Mouse (Mus musculus): ENCODE results near the gene Lce3a. TPM values are rescaled to one million over a fixed set of nuclear protein-coding genes. Genes with fewer than 3 reads are reported as not detected.

Lce3a gene
- polyA plus RNA-seq, 1 experiment: not detected

GRCm38 (mm10) chr3:92902992-92903391 is 23.0 kb downstream of the Lce3a start:
- Histone ChIP-seq H3K27ac (ENCODE audit: insufficient read depth, low read depth, low read length) (no peak overlapping the region), H3K4me1 (ENCODE audit: control insufficient read depth, insufficient read depth, low read length) (no peaks in the 10 kb centered on the region), H3K4me3 (ENCODE audit: insufficient read depth, low read depth, low read length) (no peak overlapping the region)
- TF ChIP-seq POLR2A (IDR thresholded peaks at IDR 0.05; ENCODE audit: insufficient read depth, low read depth, low read length) (no peak), CTCF (IDR thresholded peaks at IDR 0.05; ENCODE audit: insufficient read depth, low read depth, low read length) (no peak)
- 23% methylated on average over 3 of the region's 3 CpGs for WGBS

GRCm38 (mm10) chr3:92894489-92894888 is 31.5 kb downstream of the Lce3a start:
- TF ChIP-seq POLR2A (IDR thresholded peaks at IDR 0.05; ENCODE audit: insufficient read depth, low read depth, low read length) (no peak), CTCF (IDR thresholded peaks at IDR 0.05; ENCODE audit: insufficient read depth, low read depth, low read length) (no peak)
- Histone ChIP-seq H3K4me1 (ENCODE audit: control insufficient read depth, insufficient read depth, low read length) (no peaks in the 10 kb centered on the region), H3K27ac (ENCODE audit: insufficient read depth, low read depth, low read length) (no peak overlapping the region), H3K4me3 (ENCODE audit: insufficient read depth, low read depth, low read length) (no peak overlapping the region)
- 75% methylated on average over 1 of the region's 1 CpGs for WGBS

GRCm38 (mm10) chr3:92894063-92894462 is 32.0 kb downstream of the Lce3a start:
- H3K27ac ChIP-seq (ENCODE audit: insufficient read depth, low read depth, low read length): no peak overlapping the region
- no peaks in the 10 kb centered on the region for H3K4me1 ChIP-seq (ENCODE audit: control insufficient read depth, insufficient read depth, low read length)
- TF ChIP-seq POLR2A (IDR thresholded peaks at IDR 0.05; ENCODE audit: insufficient read depth, low read depth, low read length) (no peak), CTCF (IDR thresholded peaks at IDR 0.05; ENCODE audit: insufficient read depth, low read depth, low read length) (no peak)
- no peak overlapping the region for H3K4me3 ChIP-seq (ENCODE audit: insufficient read depth, low read depth, low read length)
- WGBS: 43% methylated on average over 3 of the region's 3 CpGs

Other genes starting within 250 kb of the Lce3a start
- not detected in 2 replicates for gene Lce1c, start 247.0 kb downstream of the Lce3a start, polyA plus RNA-seq (2012; ENCODE audit: insufficient read depth, insufficient read length, low replicate concordance, missing spikeins)
- gene Lce1d, start 239.0 kb downstream of the Lce3a start, polyA plus RNA-seq (2012; ENCODE audit: insufficient read depth, insufficient read length, low replicate concordance, missing spikeins): not detected in 2 replicates
- not detected in 2 replicates for gene Lce1e, start 217.2 kb downstream of the Lce3a start, polyA plus RNA-seq (2012; ENCODE audit: insufficient read depth, insufficient read length, low replicate concordance, missing spikeins)
- not detected in 2 replicates for gene Lce1f, start 205.9 kb downstream of the Lce3a start, polyA plus RNA-seq (2012; ENCODE audit: insufficient read depth, insufficient read length, low replicate concordance, missing spikeins)
- gene Gm38119, start 187.1 kb downstream of the Lce3a start, polyA plus RNA-seq (2012; ENCODE audit: insufficient read depth, insufficient read length, low replicate concordance, missing spikeins): not detected in 2 replicates
- gene Lce1g, start 173.9 kb downstream of the Lce3a start, polyA plus RNA-seq (2012; ENCODE audit: insufficient read depth, insufficient read length, low replicate concordance, missing spikeins): not detected in 2 replicates
- not detected in 2 replicates for gene Lce1h, start 161.2 kb downstream of the Lce3a start, polyA plus RNA-seq (2012; ENCODE audit: insufficient read depth, insufficient read length, low replicate concordance, missing spikeins)
- not detected in 2 replicates for gene Lce1i, start 147.3 kb downstream of the Lce3a start, polyA plus RNA-seq (2012; ENCODE audit: insufficient read depth, insufficient read length, low replicate concordance, missing spikeins)
- gene Lce1j, start 135.7 kb downstream of the Lce3a start, polyA plus RNA-seq (2012; ENCODE audit: insufficient read depth, insufficient read length, low replicate concordance, missing spikeins): not detected in 2 replicates
- not detected in 2 replicates for gene Lce1k, start 118.3 kb downstream of the Lce3a start, polyA plus RNA-seq (2012; ENCODE audit: insufficient read depth, insufficient read length, low replicate concordance, missing spikeins)
- gene Kprp, start 99.0 kb downstream of the Lce3a start, polyA plus RNA-seq (2012; ENCODE audit: insufficient read depth, insufficient read length, low replicate concordance, missing spikeins): not detected in 2 replicates
- not detected in 2 replicates for gene Lce1l, start 74.9 kb downstream of the Lce3a start, polyA plus RNA-seq (2012; ENCODE audit: insufficient read depth, insufficient read length, low replicate concordance, missing spikeins)
- not detected in 2 replicates for gene 2310050C09Rik, start 56.0 kb downstream of the Lce3a start, polyA plus RNA-seq (2012; ENCODE audit: insufficient read depth, insufficient read length, low replicate concordance, missing spikeins)
- not detected in 2 replicates for gene Lce3b, start 6.7 kb upstream of the Lce3a start, polyA plus RNA-seq (2012; ENCODE audit: insufficient read depth, insufficient read length, low replicate concordance, missing spikeins)
- gene Lce3c, start 18.3 kb upstream of the Lce3a start, polyA plus RNA-seq (2012; ENCODE audit: insufficient read depth, insufficient read length, low replicate concordance, missing spikeins): not detected in 2 replicates
- gene Lce3d, start 31.2 kb upstream of the Lce3a start, polyA plus RNA-seq (2012; ENCODE audit: insufficient read depth, insufficient read length, low replicate concordance, missing spikeins): not detected in 2 replicates
- not detected in 2 replicates for gene Lce3e, start 40.8 kb upstream of the Lce3a start, polyA plus RNA-seq (2012; ENCODE audit: insufficient read depth, insufficient read length, low replicate concordance, missing spikeins)
- gene Lce3f, start 66.0 kb upstream of the Lce3a start, polyA plus RNA-seq (2012; ENCODE audit: insufficient read depth, insufficient read length, low replicate concordance, missing spikeins): not detected in 2 replicates
- gene Crct1, start 89.5 kb upstream of the Lce3a start, polyA plus RNA-seq (2012; ENCODE audit: insufficient read depth, insufficient read length, low replicate concordance, missing spikeins): not detected in 2 replicates
- gene Lce1m, start 92.8 kb upstream of the Lce3a start, polyA plus RNA-seq (2012; ENCODE audit: insufficient read depth, insufficient read length, low replicate concordance, missing spikeins): not detected in 2 replicates
- gene Gm4858, start 142.6 kb upstream of the Lce3a start, polyA plus RNA-seq (2012; ENCODE audit: insufficient read depth, insufficient read length, low replicate concordance, missing spikeins): not detected in 2 replicates
- not detected in 2 replicates for gene Crnn, start 218.6 kb upstream of the Lce3a start, polyA plus RNA-seq (2012; ENCODE audit: insufficient read depth, insufficient read length, low replicate concordance, missing spikeins)